Mouse (Mus musculus) neural tube, embryonic 15.5 days (tissue): Measurements from ENCODE around the gene Krt73. TPM values are rescaled to one million over a fixed set of nuclear protein-coding genes. Genes with fewer than 3 reads are reported as not detected.
A peak's percentile ranks its signal among the peaks of the same experiment; 100 is the strongest.

Experiments
- ATAC-seq: fragments of 200-750 bp; cut with Nextera tagmentation; 2 replicates; pipeline ENCODE4 v1.8.0; 2017; ENCODE audit warnings: mild to moderate bottlenecking, moderate TSS enrichment, moderate library complexity; ENCODE audit not compliant: low FRiP score
- H3K27ac ChIP-seq: fragments of 300-500 bp; sonication (generic); replicated peaks from 2 replicates; pipeline ENCODE4 v1.5.1; 2015; ENCODE audit warnings: mild to moderate bottlenecking, inconsistent platforms
- H3K27me3 ChIP-seq: fragments of 300-500 bp; sonication (generic); replicated peaks from 2 replicates; pipeline ENCODE4 v1.6.1; 2015; ENCODE audit warnings: inconsistent platforms
- H3K36me3 ChIP-seq: fragments of 300-500 bp; sonication (generic); 2 replicates; pipeline ENCODE4 v1.6.1; 2015; ENCODE audit warnings: inconsistent platforms
- H3K4me1 ChIP-seq: fragments of 300-500 bp; sonication (generic); 2 replicates; pipeline ENCODE4 v1.6.1; 2015; ENCODE audit warnings: inconsistent platforms
- H3K4me2 ChIP-seq: fragments of 300-500 bp; sonication (generic); 2 replicates; pipeline ENCODE4 v1.6.1; 2015; ENCODE audit warnings: inconsistent platforms, mild to moderate bottlenecking, moderate library complexity
- H3K4me3 ChIP-seq: fragments of 300-500 bp; sonication (generic); replicated peaks from 2 replicates; pipeline ENCODE4 v1.5.1; 2015; ENCODE audit warnings: mild to moderate bottlenecking, inconsistent platforms
- H3K9ac ChIP-seq: fragments of 300-500 bp; sonication (generic); replicated peaks from 2 replicates; pipeline ENCODE4 v1.6.1; 2015; ENCODE audit warnings: mild to moderate bottlenecking, inconsistent platforms
- H3K9me3 ChIP-seq: fragments of 300-500 bp; sonication (generic); replicated peaks from 2 replicates; pipeline ENCODE4 v1.6.1; 2016; ENCODE audit warnings: inconsistent platforms
- WGBS: fragments of 180-500 bp; shearing (Covaris S2); methylation state at CpG from one replicate; pipeline ENCODE4 v1.1.7; 2015; ENCODE audit warnings: mixed read lengths; 5-methylcytosine and 5-hydroxymethylcytosine counted together
- polyA plus RNA-seq: library from polyadenylated mRNA; unstranded; fragments of >200 nt; fragmentation: Nextera tagmentation; extraction: Ambion mirVana; gene quantifications from 2 replicates; pipeline ENCODE4 v1.2.1, GENCODE M21; 2015

Krt73 gene
- 0.31 and 0.47 TPM in 2 replicates for polyA plus RNA-seq

- no peak within 1 kb of the TSS for H3K9ac ChIP-seq
- 50% methylated on average over 6 of the region's 6 CpGs for WGBS
- no peak within 1 kb of the TSS for H3K4me3 ChIP-seq
- no peak for ATAC-seq
- peaks cover 15% of the 10 kb centered on the region for H3K4me1 ChIP-seq
- H3K9me3 ChIP-seq, result no peaks in the 10 kb centered on the region
- H3K36me3 ChIP-seq, result no peaks in the 10 kb centered on the region
- no peaks in the 10 kb centered on the region for H3K27me3 ChIP-seq
- no peak within 1 kb of the TSS; the same call in 1 of the 2 replicates for H3K4me2 ChIP-seq
- peak within 1 kb of the TSS; percentile 23; the same call in 1 of the 2 replicates for H3K27ac ChIP-seq
These were observed at the start of gene Krt73 for GRCm38 (mm10) chr15:101802296-101802835. Krt73 (minus strand) TSS chr15:101802346.

- H3K9ac ChIP-seq, result no peak within 1 kb of the TSS
- no peak within 1 kb of the TSS for H3K4me3 ChIP-seq
- H3K27me3 ChIP-seq, result peaks cover 11% of the 10 kb centered on the region; the same call in 1 of the 2 replicates
- no peak within 1 kb of the TSS for H3K4me2 ChIP-seq
- no peak for ATAC-seq
- WGBS, result 83% methylated on average over 6 of the region's 6 CpGs
- no peaks in the 10 kb centered on the region for H3K9me3 ChIP-seq
- H3K36me3 ChIP-seq, result no peaks in the 10 kb centered on the region
- no peak within 1 kb of the TSS for H3K27ac ChIP-seq
- peaks cover 16% of the 10 kb centered on the region for H3K4me1 ChIP-seq
These were observed 48.5 kb upstream of the Krt73 start, which contains the start of gene Krt1 for GRCm38 (mm10) chr15:101850694-101851093. Krt1 (minus strand) TSS chr15:101850794.

- WGBS, result under 1% methylated on average over 32 of the region's 37 CpGs
- peak overlapping the region; percentile 86 for H3K27ac ChIP-seq
- peak overlapping the region; percentile 63 for H3K9ac ChIP-seq
- H3K36me3 ChIP-seq, result no peaks in the 10 kb centered on the region
- ATAC-seq, result peak; percentile 85
- H3K4me3 ChIP-seq, result peak overlapping the region; percentile 49
- peaks cover 20% of the 10 kb centered on the region for H3K4me1 ChIP-seq
- H3K9me3 ChIP-seq, result no peaks in the 10 kb centered on the region
- H3K27me3 ChIP-seq, result peaks cover 4% of the 10 kb centered on the region
- peak overlapping the region; percentile 75 for H3K4me2 ChIP-seq
These were observed 43.8 kb upstream of the Krt73 start for GRCm38 (mm10) chr15:101845971-101846403.

GRCm38 (mm10) chr15:101843192-101843591 is 41.0 kb upstream of the Krt73 start:
- no peak overlapping the region for H3K27ac ChIP-seq
- H3K27me3 ChIP-seq, result peaks cover 4% of the 10 kb centered on the region; the same call in 1 of the 2 replicates
- no peak overlapping the region for H3K4me2 ChIP-seq
- 77% methylated on average over 9 of the region's 9 CpGs for WGBS
- no peak for ATAC-seq
- peaks cover 20% of the 10 kb centered on the region for H3K4me1 ChIP-seq
- no peaks in the 10 kb centered on the region for H3K9me3 ChIP-seq
- no peak overlapping the region for H3K9ac ChIP-seq
- H3K4me3 ChIP-seq, result no peak overlapping the region
- H3K36me3 ChIP-seq, result no peaks in the 10 kb centered on the region

- Histone ChIP-seq H3K36me3 (no peaks in the 10 kb centered on the region), H3K9me3 (no peaks in the 10 kb centered on the region), H3K9ac (no peak overlapping the region), H3K27me3 (no peaks in the 10 kb centered on the region), H3K4me3 (no peak overlapping the region), H3K4me1 (no peaks in the 10 kb centered on the region), H3K4me2 (no peak overlapping the region), H3K27ac (no peak overlapping the region)
- WGBS, result 67% methylated on average over 5 of the region's 5 CpGs
- ATAC-seq, result no peak
These were observed 32.7 kb upstream of the Krt73 start for GRCm38 (mm10) chr15:101834784-101835328.

GRCm38 (mm10) chr15:101833131-101833530 is 31.0 kb upstream of the Krt73 start:
- no peak for ATAC-seq
- 38% methylated on average over 6 of the region's 6 CpGs for WGBS

GRCm38 (mm10) chr15:101829441-101829840 is 27.3 kb upstream of the Krt73 start:
- 77% methylated on average over 5 of the region's 5 CpGs for WGBS
- Histone ChIP-seq H3K36me3 (no peaks in the 10 kb centered on the region), H3K27me3 (no peaks in the 10 kb centered on the region), H3K9me3 (no peaks in the 10 kb centered on the region), H3K9ac (no peak overlapping the region), H3K27ac (no peak overlapping the region), H3K4me3 (no peak overlapping the region), H3K4me2 (no peak overlapping the region), H3K4me1 (no peaks in the 10 kb centered on the region)
- ATAC-seq, result no peak

More at GRCm38 (mm10) chr15:101833131-101833530, 31.0 kb upstream of the Krt73 start:
- Histone ChIP-seq H3K4me1 (no peaks in the 10 kb centered on the region), H3K9ac (no peak overlapping the region), H3K36me3 (no peaks in the 10 kb centered on the region), H3K4me3 (no peak overlapping the region), H3K27me3 (no peaks in the 10 kb centered on the region), H3K4me2 (no peak overlapping the region), H3K27ac (no peak overlapping the region), H3K9me3 (no peaks in the 10 kb centered on the region)

GRCm38 (mm10) chr15:101821786-101822185 is 19.6 kb upstream of the Krt73 start:
- H3K36me3 ChIP-seq, result no peaks in the 10 kb centered on the region
- H3K4me3 ChIP-seq, result no peak overlapping the region
- no peak overlapping the region for H3K27ac ChIP-seq
- H3K9ac ChIP-seq, result no peak overlapping the region
- no peak overlapping the region for H3K4me2 ChIP-seq
- no peak for ATAC-seq
- no peaks in the 10 kb centered on the region for H3K9me3 ChIP-seq
- 39% methylated on average over 3 of the region's 3 CpGs for WGBS
- H3K4me1 ChIP-seq, result no peaks in the 10 kb centered on the region
- H3K27me3 ChIP-seq, result 0 out of 2 replicates have a peak, but pooled peaks cover 2% of the 10 kb centered on the region

- H3K4me2 ChIP-seq, result no peak within 1 kb of the TSS
- H3K36me3 ChIP-seq, result no peaks in the 10 kb centered on the region
- 86% methylated on average over 16 of the region's 16 CpGs for whole genome bisulfite sequencing
- H3K4me1 ChIP-seq, result no peaks in the 10 kb centered on the region
- no peak within 1 kb of the TSS for H3K27ac ChIP-seq
- H3K4me3 ChIP-seq, result no peak within 1 kb of the TSS
- H3K27me3 ChIP-seq, result 0 out of 2 replicates have a peak, but pooled peaks cover 2% of the 10 kb centered on the region
- ATAC-seq, result no peak
- H3K9me3 ChIP-seq, result no peaks in the 10 kb centered on the region
- H3K9ac ChIP-seq, result no peak within 1 kb of the TSS
These were observed 15.7 kb upstream of the Krt73 start, which contains the start of gene Krt2 for GRCm38 (mm10) chr15:101817875-101818274. Krt2 (minus strand) TSS chr15:101818169.

- no peak for ATAC-seq
- Histone ChIP-seq H3K4me3 (no peak overlapping the region), H3K4me2 (no peak overlapping the region), H3K9ac (no peak overlapping the region), H3K4me1 (peaks cover 15% of the 10 kb centered on the region), H3K27me3 (no peaks in the 10 kb centered on the region), H3K27ac (no peak overlapping the region), H3K9me3 (no peaks in the 10 kb centered on the region), H3K36me3 (no peaks in the 10 kb centered on the region)
- 53% methylated on average over 11 of the region's 11 CpGs for WGBS
These were observed 1.1 kb upstream of the Krt73 start for GRCm38 (mm10) chr15:101803052-101803822.

GRCm38 (mm10) chr15:101790867-101791266 is 11.3 kb downstream of the Krt73 start:
- WGBS, result 16% methylated on average over 3 of the region's 3 CpGs
- no peak overlapping the region for H3K4me3 ChIP-seq
- H3K4me1 ChIP-seq, result peaks cover 12% of the 10 kb centered on the region
- peak overlapping the region; percentile 23; the same call in 1 of the 2 replicates for H3K27ac ChIP-seq
- H3K9me3 ChIP-seq, result no peaks in the 10 kb centered on the region
- no peak overlapping the region for H3K9ac ChIP-seq
- ATAC-seq, result no peak
- no peaks in the 10 kb centered on the region for H3K27me3 ChIP-seq
- no peak overlapping the region for H3K4me2 ChIP-seq
- no peaks in the 10 kb centered on the region for H3K36me3 ChIP-seq
